In the genomic region with DNA sequence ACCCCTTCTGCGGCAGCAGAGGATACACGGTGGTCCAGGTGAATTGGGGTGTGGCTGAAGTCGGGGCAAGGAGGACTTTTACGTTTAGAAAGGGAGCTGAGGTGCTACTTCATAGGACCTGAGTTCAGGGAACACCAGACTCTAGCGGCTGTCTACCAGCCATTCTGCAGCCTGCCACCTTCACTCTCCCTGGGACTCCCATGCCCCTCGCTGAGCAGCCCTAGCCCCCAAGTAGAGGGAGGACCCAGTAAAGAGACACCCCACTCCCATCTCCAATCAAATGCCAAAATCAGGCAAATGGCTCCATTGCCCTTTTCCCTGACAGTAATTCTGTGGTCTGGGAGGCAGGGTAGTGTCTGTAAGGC, we compare ENCODE assay signal across 9 mouse cellular contexts. TPM values are rescaled to one million over a fixed set of nuclear protein-coding genes. Genes with fewer than 3 reads are reported as not detected.
A peak's percentile ranks its signal among the peaks of the same experiment; 100 is the strongest.
DNase-seq lines count a peak whose midpoint lies in the region; ATAC-seq and TF ChIP-seq lines count a peak whose summit lies in the region.
"Had no signal": no experiment of that assay in that cellular context is flagged by ENCODE, and none has a peak within 500 bp of the region (broad histone marks: within the 10 kb centered on the region; RNA-seq: fewer than 3 reads in every experiment).

No protein-coding gene starts in this region.

- no peak for ATAC-seq in embryonic facial prominence, embryonic 13.5 days (ENCODE audit: insufficient number of reproducible peaks, insufficient read depth, low FRiP score, low TSS enrichment, low read depth)
- ATAC-seq in liver, embryonic 13.5 days (ENCODE audit: low read depth), result peak; percentile 19

- H3K4me1 ChIP-seq in MEL (ENCODE audit: control insufficient read depth in 1 of 2, insufficient read depth in 2 of 2, low read length in 2 of 2), result peaks cover 15 to 54% of the 10 kb centered on the region in 2 experiments
- H3K4me1 ChIP-seq in embryonic facial prominence, embryonic 13.5 days, result peaks cover 14% of the 10 kb centered on the region
- peaks cover 63% of the 10 kb centered on the region for H3K4me1 ChIP-seq in liver, embryonic 13.5 days (replicated peaks)

- peak overlapping the region; percentile 75 for H3K9ac ChIP-seq in MEL (ENCODE audit: control insufficient read depth, low read depth, low read length, poor library complexity, severe bottlenecking)
- peak overlapping the region; percentile 41 for H3K9ac ChIP-seq in embryonic facial prominence, embryonic 13.5 days
- H3K9ac ChIP-seq in liver, embryonic 13.5 days, result peak overlapping the region; percentile 62

- no peaks in the 10 kb centered on the region for H3K27me3 ChIP-seq in MEL (ENCODE audit: control insufficient read depth in 1 of 2, insufficient read depth in 2 of 2, low read length in 2 of 2)
- no peaks in the 10 kb centered on the region for H3K27me3 ChIP-seq in embryonic facial prominence, embryonic 13.5 days
- H3K27me3 ChIP-seq in liver, embryonic 13.5 days, result no peaks in the 10 kb centered on the region

- peak overlapping the region; percentile 54 for H3K4me2 ChIP-seq in embryonic facial prominence, embryonic 13.5 days
- peak overlapping the region; percentile 65 for H3K4me2 ChIP-seq in liver, embryonic 13.5 days

- H3K4me3 ChIP-seq in layer of hippocampus, adult 2 months, result peak overlapping the region; percentile 11; the same call in 1 of the 2 replicates
- H3K4me3 ChIP-seq in MEL (ENCODE audit: control insufficient read depth in 1 of 2, insufficient read depth in 1 of 2, low read depth in 2 of 2, low read length in 2 of 2), result peak overlapping the region; percentile 48 to 59
- H3K4me3 ChIP-seq in embryonic facial prominence, embryonic 13.5 days, result peak overlapping the region; percentile 16
- H3K4me3 ChIP-seq in liver, embryonic 13.5 days (replicated peaks), result peak overlapping the region; percentile 53

- no peak overlapping the region for H3K27ac ChIP-seq in layer of hippocampus, adult 2 months
- peak overlapping the region; percentile 72 for H3K27ac ChIP-seq in MEL (ENCODE audit: control insufficient read depth, low read depth, low read length)
- H3K27ac ChIP-seq in embryonic facial prominence, embryonic 13.5 days, result no peak overlapping the region
- H3K27ac ChIP-seq in liver, embryonic 13.5 days, result peak overlapping the region; percentile 49

- TF ChIP-seq CTCF in layer of hippocampus, adult 2 months (conservative IDR thresholded peaks at IDR 0.05), result no peak
- TF ChIP-seq CTCF in MEL (IDR thresholded peaks at IDR 0.05 in 2 of 3, conservative IDR thresholded peaks at IDR 0.05 in 1 of 3; ENCODE audit: control insufficient read depth in 1 of 3, insufficient read depth in 1 of 3, low read depth in 2 of 3, low read length in 3 of 3, poor library complexity in 1 of 3, severe bottlenecking in 1 of 3), result no peak

- TF ChIP-seq EP300 in MEL (IDR thresholded peaks at IDR 0.05; ENCODE audit: low read depth in 1 of 2, low read length in 2 of 2), result no peak

- no peak for DNase-seq in layer of hippocampus, adult 2 months (ENCODE audit: low spot score in 2 of 2)
- no peak for DNase-seq in layer of hippocampus, adult 9-11 months
- no peak for DNase-seq in MEL (ENCODE audit: low read depth, low spot score)
- no peak for DNase-seq in liver, embryonic 13.5 days
- no peak for DNase-seq in urinary bladder, adult 2 months (ENCODE audit: low spot score)
- DNase-seq in c-Kit-positive CD71-positive TER-119-positive erythroid progenitor cells, embryonic 14.5 days (ENCODE audit: low spot score), result no peak
- DNase-seq in layer of hippocampus, adult 18-20 months (ENCODE audit: low spot score in 2 of 2), result no peak

- TF ChIP-seq POLR2A in MEL (IDR thresholded peaks at IDR 0.05; ENCODE audit: control insufficient read depth in 1 of 2, insufficient read depth in 1 of 2, low read depth in 1 of 2, low read length in 2 of 2, poor library complexity in 1 of 2), result 0 out of 4 replicates have a peak, but pooled peaks have one; percentile 1

- peaks cover 4% of the 10 kb centered on the region; the same call in 1 of the 2 replicates for H3K79me2 ChIP-seq in MEL (ENCODE audit: control insufficient read depth, insufficient read depth, low read length, poor library complexity)

- WGBS in embryonic facial prominence, embryonic 13.5 days, result 8% methylated on average over 6 of the region's 6 CpGs
- WGBS in liver, embryonic 13.5 days (ENCODE audit: insufficient replicate concordance), result 2% methylated on average over 6 of the region's 6 CpGs

- H3K9me3 ChIP-seq in MEL (replicated peaks; ENCODE audit: insufficient read depth, low read length), result no peaks in the 10 kb centered on the region
- H3K9me3 ChIP-seq in embryonic facial prominence, embryonic 13.5 days, result no peaks in the 10 kb centered on the region
- H3K9me3 ChIP-seq in liver, embryonic 13.5 days (replicated peaks), result no peaks in the 10 kb centered on the region

- no peak for TF ChIP-seq RAD21 in MEL (IDR thresholded peaks at IDR 0.05; ENCODE audit: low read depth, low read length)

- H3K36me3 ChIP-seq in MEL (ENCODE audit: control insufficient read depth in 1 of 2, insufficient read depth in 2 of 2, low read length in 2 of 2), result peaks cover 2 to 46% of the 10 kb centered on the region in 2 experiments; a peak in 3 of 4 replicates
- H3K36me3 ChIP-seq in embryonic facial prominence, embryonic 13.5 days, result peaks cover 35% of the 10 kb centered on the region
- peaks cover 39% of the 10 kb centered on the region for H3K36me3 ChIP-seq in liver, embryonic 13.5 days

TF ChIP-seq in MEL, 35 proteins besides CTCF, POLR2A, EP300 and RAD21:
- TF ChIP-seq BHLHE40 (IDR thresholded peaks at IDR 0.05; ENCODE audit: borderline replicate concordance, low read depth, low read length) (no peak), UBTF (IDR thresholded peaks at IDR 0.05; ENCODE audit: borderline replicate concordance, insufficient read depth, low read depth, low read length) (no peak), TCF12 (IDR thresholded peaks at IDR 0.05; ENCODE audit: low read depth, low read length) (no peak), NELFE (IDR thresholded peaks at IDR 0.05; ENCODE audit: low read depth, low read length) (no peak), TBP (IDR thresholded peaks at IDR 0.05; ENCODE audit: low read depth, low read length) (no peak), ELF1 (IDR thresholded peaks at IDR 0.05; ENCODE audit: low read depth, low read length) (no peak), MEF2A (IDR thresholded peaks at IDR 0.05; ENCODE audit: extremely low read depth, insufficient replicate concordance, low read depth, low read length, poor library complexity, severe bottlenecking) (no peak)

RNA-seq across cellular contexts. Expression of a gene that starts 0.3 kb away (rescaled TPM):
- total RNA-seq in layer of hippocampus, adult 2 months (2021), result under 1 TPM; 0.64 to 0.77 TPM
- 6.5 and 6.7 TPM in 2 replicates for total RNA-seq in MEL (2012; rRNA removed)
- polyA plus RNA-seq in MEL (2012; ENCODE audit: insufficient read depth in 1 of 2, insufficient read length in 2 of 2, low read depth in 1 of 2, low replicate concordance in 2 of 2, missing spikeins in 1 of 2), result 10 to 100 TPM in 1 of 2 experiments, not detected in 1; 16.1 TPM
- 0.70 and 1.4 TPM in 2 replicates for polyA plus RNA-seq in embryonic facial prominence, embryonic 13.5 days (2015; fragmentation: Nextera tagmentation; extraction: Ambion mirVana)
- polyA plus RNA-seq in liver, embryonic 13.5 days (2015; fragmentation: Nextera tagmentation; extraction: Ambion mirVana), result 4.8 and 5.5 TPM in 2 replicates
- polyA plus RNA-seq in urinary bladder, adult 2 months (2012; rRNA removed), result 4.6 and 5.3 TPM in 2 replicates
- total RNA-seq in layer of hippocampus, adult 18-20 months (2021), result under 1 TPM; 0.27 to 0.48 TPM

RNA-seq across cellular contexts. Expression of a gene that starts 15.5 kb away (rescaled TPM):
- 10 to 100 TPM; 57.5 to 60.0 TPM for total RNA-seq in layer of hippocampus, adult 2 months (2021)
- 42.7 and 52.8 TPM in 2 replicates for total RNA-seq in MEL (2012; rRNA removed)
- polyA plus RNA-seq in MEL (2012; ENCODE audit: insufficient read depth in 1 of 2, insufficient read length in 2 of 2, low read depth in 1 of 2, low replicate concordance in 2 of 2, missing spikeins in 1 of 2), result 10 to 100 TPM in 1 of 2 experiments, not detected in 1; 65.5 TPM
- polyA plus RNA-seq in embryonic facial prominence, embryonic 13.5 days (2015; fragmentation: Nextera tagmentation; extraction: Ambion mirVana), result 62.8 and 66.5 TPM in 2 replicates
- 116 and 126 TPM in 2 replicates for polyA plus RNA-seq in liver, embryonic 13.5 days (2015; fragmentation: Nextera tagmentation; extraction: Ambion mirVana)
- polyA plus RNA-seq in urinary bladder, adult 2 months (2012; rRNA removed), result 59.7 and 64.6 TPM in 2 replicates
- total RNA-seq in layer of hippocampus, adult 18-20 months (2021), result 10 to 100 TPM; 58.6 to 61.5 TPM

RNA-seq across cellular contexts. Expression of a gene that starts 15.6 kb away (rescaled TPM):
- total RNA-seq in layer of hippocampus, adult 2 months (2021), result 10 to 100 TPM; 58.3 to 60.7 TPM
- 27.9 and 30.1 TPM in 2 replicates for total RNA-seq in MEL (2012; rRNA removed)
- polyA plus RNA-seq in MEL (2012; ENCODE audit: insufficient read depth in 1 of 2, insufficient read length in 2 of 2, low read depth in 1 of 2, low replicate concordance in 2 of 2, missing spikeins in 1 of 2), result 10 to 100 TPM; 17.8 to 35.1 TPM
- 36.3 and 36.5 TPM in 2 replicates for polyA plus RNA-seq in embryonic facial prominence, embryonic 13.5 days (2015; fragmentation: Nextera tagmentation; extraction: Ambion mirVana)
- 10.1 and 12.7 TPM in 2 replicates for polyA plus RNA-seq in liver, embryonic 13.5 days (2015; fragmentation: Nextera tagmentation; extraction: Ambion mirVana)
- polyA plus RNA-seq in urinary bladder, adult 2 months (2012; rRNA removed), result 24.7 and 25.8 TPM in 2 replicates
- 10 to 100 TPM; 53.2 to 54.6 TPM for total RNA-seq in layer of hippocampus, adult 18-20 months (2021)

RNA-seq across cellular contexts. Expression of a gene that starts 51.3 kb away (rescaled TPM):
- total RNA-seq in layer of hippocampus, adult 2 months (2021), result not detected
- total RNA-seq in MEL (2012; rRNA removed), result not detected in 2 replicates
- not detected for polyA plus RNA-seq in MEL (2012; ENCODE audit: insufficient read depth in 1 of 2, insufficient read length in 2 of 2, low read depth in 1 of 2, low replicate concordance in 2 of 2, missing spikeins in 1 of 2)
- polyA plus RNA-seq in embryonic facial prominence, embryonic 13.5 days (2015; fragmentation: Nextera tagmentation; extraction: Ambion mirVana), result 0.17 TPM in 1 of 2 replicates, not detected in the other
- polyA plus RNA-seq in liver, embryonic 13.5 days (2015; fragmentation: Nextera tagmentation; extraction: Ambion mirVana), result not detected in 2 replicates
- not detected in 2 replicates for polyA plus RNA-seq in urinary bladder, adult 2 months (2012; rRNA removed)
- total RNA-seq in layer of hippocampus, adult 18-20 months (2021), result not detected
- total RNA-seq: gastrocnemius, postnatal 4 days had no signal

Comparison
In these comparisons a context has a peak if more than half of its experiments do, and no peak if none do; other contexts are left out.
1. H3K27ac ChIP-seq: peak in MEL (single experiment) and liver, embryonic 13.5 days (single experiment); none in layer of hippocampus, adult 2 months (single experiment) and embryonic facial prominence, embryonic 13.5 days (single experiment).
2. Peak in every context shown above with its lines, with median percentiles within 50 percentile points of each other: H3K4me3 ChIP-seq and H3K9ac ChIP-seq.